Mouse (Mus musculus): Measurements from ENCODE around the gene Gpt2. TPM values are rescaled to one million over a fixed set of nuclear protein-coding genes. Genes with fewer than 3 reads are reported as not detected.

The Gpt2 gene
- polyA plus RNA-seq, 1 experiment: 27.6 TPM

DNA sequence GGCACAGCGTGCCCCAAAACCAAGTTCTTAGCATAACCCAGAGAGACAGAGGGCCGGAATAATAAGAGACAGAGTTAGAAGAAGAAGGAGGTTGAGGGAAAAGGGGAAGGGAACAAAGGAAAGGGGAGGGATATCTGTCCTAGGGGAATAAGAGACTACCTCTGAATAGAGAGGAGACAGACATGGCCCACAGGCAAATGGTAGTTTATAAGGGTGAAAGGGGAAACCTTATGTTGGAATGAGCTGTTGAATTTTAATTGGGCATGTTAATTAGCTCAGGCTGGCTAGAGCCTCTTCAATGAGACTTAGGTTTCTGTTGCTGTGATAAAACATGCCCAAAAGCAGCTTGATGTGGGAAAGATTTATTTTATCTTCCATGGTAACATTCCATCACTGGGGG is 39.1 kb upstream of the Gpt2 start:
- Histone ChIP-seq H3K36me3 (ENCODE audit: control insufficient read depth, insufficient read depth) (no peaks in the 10 kb centered on the region), H3ac (ENCODE audit: control insufficient read depth, insufficient read length, low read depth) (no peak overlapping the region), H3K4me3 (ENCODE audit: insufficient read depth, poor library complexity, severe bottlenecking) (no peak overlapping the region), H3K27me3 (ENCODE audit: control insufficient read depth, insufficient read depth, insufficient read length) (peaks cover 4% of the 10 kb centered on the region), H3K79me3 (ENCODE audit: low read depth) (no peaks in the 10 kb centered on the region), H3K79me2 (ENCODE audit: control insufficient read depth, insufficient read depth) (no peaks in the 10 kb centered on the region)
- no peak for TF ChIP-seq MYOD1 (IDR thresholded peaks at IDR 0.05; ENCODE audit: control insufficient read depth, insufficient read length, low read depth)
- TF ChIP-seq CEBPB (IDR thresholded peaks at IDR 0.05; ENCODE audit: low read depth): no peak
- no peak for TF ChIP-seq CTCF (IDR thresholded peaks at IDR 0.05; ENCODE audit: control insufficient read depth, insufficient read depth, insufficient read length)
- TF ChIP-seq FOSL1 (IDR thresholded peaks at IDR 0.05; ENCODE audit: insufficient read depth, low read length, poor library complexity, severe bottlenecking): no peak
- no peak for TF ChIP-seq MAX (IDR thresholded peaks at IDR 0.05)
- no peak for TF ChIP-seq MYOG (IDR thresholded peaks at IDR 0.05; ENCODE audit: control insufficient read depth, extremely low read depth, insufficient read length)
- no peak for TF ChIP-seq USF1 (IDR thresholded peaks at IDR 0.05; ENCODE audit: low read depth)

DNA sequence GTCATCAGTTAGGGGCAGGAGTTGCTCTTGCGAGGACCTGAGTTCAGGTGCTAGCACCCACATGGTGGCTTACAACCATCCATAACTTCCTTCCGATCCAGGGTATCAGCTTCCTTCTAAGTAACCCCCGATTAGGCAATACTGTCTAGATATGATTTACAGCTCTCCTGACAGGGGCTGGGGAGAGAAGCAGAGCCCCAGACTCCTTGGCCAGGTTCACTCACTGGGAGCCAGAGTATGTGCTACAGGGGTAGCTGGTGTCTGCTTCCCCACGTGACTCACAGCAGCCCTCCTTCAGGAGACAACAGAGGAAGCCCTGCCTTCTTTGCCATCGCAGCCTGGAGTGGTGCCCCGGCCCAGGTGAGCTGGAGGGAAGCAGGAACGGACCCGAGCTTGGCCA is 37.6 kb upstream of the Gpt2 start:
- Histone ChIP-seq H3K27me3 (ENCODE audit: control insufficient read depth, insufficient read depth, insufficient read length) (peaks cover 4% of the 10 kb centered on the region), H3K79me3 (ENCODE audit: low read depth) (no peaks in the 10 kb centered on the region), H3ac (ENCODE audit: control insufficient read depth, insufficient read length, low read depth) (no peak overlapping the region), H3K79me2 (ENCODE audit: control insufficient read depth, insufficient read depth) (no peaks in the 10 kb centered on the region), H3K36me3 (ENCODE audit: control insufficient read depth, insufficient read depth) (no peaks in the 10 kb centered on the region), H3K4me3 (ENCODE audit: insufficient read depth, poor library complexity, severe bottlenecking) (no peak overlapping the region)
- no peak for TF ChIP-seq MAX (IDR thresholded peaks at IDR 0.05)
- no peak for TF ChIP-seq USF1 (IDR thresholded peaks at IDR 0.05; ENCODE audit: low read depth)
- TF ChIP-seq MYOD1 (IDR thresholded peaks at IDR 0.05; ENCODE audit: control insufficient read depth, insufficient read length, low read depth): no peak
- no peak for TF ChIP-seq CTCF (IDR thresholded peaks at IDR 0.05; ENCODE audit: control insufficient read depth, insufficient read depth, insufficient read length)
- TF ChIP-seq MYOG (IDR thresholded peaks at IDR 0.05; ENCODE audit: control insufficient read depth, extremely low read depth, insufficient read length): no peak

GRCm38 (mm10) chr8:85456536-85456935 is 35.8 kb upstream of the Gpt2 start:
- no peak for TF ChIP-seq CEBPB (IDR thresholded peaks at IDR 0.05; ENCODE audit: low read depth)
- TF ChIP-seq MYOG (IDR thresholded peaks at IDR 0.05; ENCODE audit: control insufficient read depth, extremely low read depth, insufficient read length): no peak
- TF ChIP-seq FOSL1 (IDR thresholded peaks at IDR 0.05; ENCODE audit: insufficient read depth, low read length, poor library complexity, severe bottlenecking): no peak
- TF ChIP-seq MYOD1 (IDR thresholded peaks at IDR 0.05; ENCODE audit: control insufficient read depth, insufficient read length, low read depth): peak; percentile 55
- no peak for TF ChIP-seq MAX (IDR thresholded peaks at IDR 0.05)
- no peak for TF ChIP-seq USF1 (IDR thresholded peaks at IDR 0.05; ENCODE audit: low read depth)
- peak; percentile 45 for TF ChIP-seq CTCF (IDR thresholded peaks at IDR 0.05; ENCODE audit: control insufficient read depth, insufficient read depth, insufficient read length)
- no peaks in the 10 kb centered on the region for H3K79me2 ChIP-seq (ENCODE audit: control insufficient read depth, insufficient read depth)
- peaks cover 4% of the 10 kb centered on the region for H3K27me3 ChIP-seq (ENCODE audit: control insufficient read depth, insufficient read depth, insufficient read length)
- no peak overlapping the region for H3ac ChIP-seq (ENCODE audit: control insufficient read depth, insufficient read length, low read depth)
- H3K4me3 ChIP-seq (ENCODE audit: insufficient read depth, poor library complexity, severe bottlenecking): no peak overlapping the region
- no peaks in the 10 kb centered on the region for H3K36me3 ChIP-seq (ENCODE audit: control insufficient read depth, insufficient read depth)
- no peaks in the 10 kb centered on the region for H3K79me3 ChIP-seq (ENCODE audit: low read depth)

GRCm38 (mm10) chr8:85459582-85459981 is 32.8 kb upstream of the Gpt2 start:
- H3K79me3 ChIP-seq (ENCODE audit: low read depth): no peaks in the 10 kb centered on the region
- H3K27me3 ChIP-seq (ENCODE audit: control insufficient read depth, insufficient read depth, insufficient read length): peaks cover 4% of the 10 kb centered on the region
- no peaks in the 10 kb centered on the region for H3K36me3 ChIP-seq (ENCODE audit: control insufficient read depth, insufficient read depth)
- no peak overlapping the region for H3K4me3 ChIP-seq (ENCODE audit: insufficient read depth, poor library complexity, severe bottlenecking)
- H3ac ChIP-seq (ENCODE audit: control insufficient read depth, insufficient read length, low read depth): no peak overlapping the region
- TF ChIP-seq CEBPB (IDR thresholded peaks at IDR 0.05; ENCODE audit: low read depth): no peak
- no peak for TF ChIP-seq MYOG (IDR thresholded peaks at IDR 0.05; ENCODE audit: control insufficient read depth, extremely low read depth, insufficient read length)
- TF ChIP-seq MAX (IDR thresholded peaks at IDR 0.05): no peak
- TF ChIP-seq MYOD1 (IDR thresholded peaks at IDR 0.05; ENCODE audit: control insufficient read depth, insufficient read length, low read depth): no peak
- TF ChIP-seq FOSL1 (IDR thresholded peaks at IDR 0.05; ENCODE audit: insufficient read depth, low read length, poor library complexity, severe bottlenecking): no peak
- TF ChIP-seq CTCF (IDR thresholded peaks at IDR 0.05; ENCODE audit: control insufficient read depth, insufficient read depth, insufficient read length): no peak
- TF ChIP-seq USF1 (IDR thresholded peaks at IDR 0.05; ENCODE audit: low read depth): no peak
- no peaks in the 10 kb centered on the region for H3K79me2 ChIP-seq (ENCODE audit: control insufficient read depth, insufficient read depth)

DNA sequence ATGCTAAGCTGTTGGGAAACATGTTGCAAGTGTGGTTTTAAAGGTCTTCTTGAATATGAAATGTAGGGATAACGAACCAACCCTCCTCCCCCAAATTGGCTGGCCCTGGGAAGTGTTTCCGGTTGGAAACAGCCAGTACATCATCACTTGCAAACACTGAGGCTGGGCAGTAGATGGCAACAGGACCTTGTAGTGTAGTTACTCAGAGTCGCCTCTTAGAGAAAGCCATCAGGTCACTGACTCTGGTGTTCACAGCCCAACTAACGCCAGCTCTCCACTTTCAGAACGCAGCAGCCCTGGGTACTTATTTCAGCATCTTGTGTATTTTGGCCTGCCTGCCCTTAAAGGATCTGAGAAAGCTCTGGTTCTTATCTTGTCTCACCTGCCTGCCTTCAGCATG is 31.6 kb upstream of the Gpt2 start:
- H3K36me3 ChIP-seq (ENCODE audit: control insufficient read depth, insufficient read depth): no peaks in the 10 kb centered on the region
- H3K27me3 ChIP-seq (ENCODE audit: control insufficient read depth, insufficient read depth, insufficient read length): no peaks in the 10 kb centered on the region
- TF ChIP-seq MAX (IDR thresholded peaks at IDR 0.05): no peak
- TF ChIP-seq CTCF (IDR thresholded peaks at IDR 0.05; ENCODE audit: control insufficient read depth, insufficient read depth, insufficient read length): peak; percentile 49
- H3K79me2 ChIP-seq (ENCODE audit: control insufficient read depth, insufficient read depth): no peaks in the 10 kb centered on the region
- H3K4me3 ChIP-seq (ENCODE audit: insufficient read depth, poor library complexity, severe bottlenecking): no peak overlapping the region
- no peak overlapping the region for H3ac ChIP-seq (ENCODE audit: control insufficient read depth, insufficient read length, low read depth)
- no peaks in the 10 kb centered on the region for H3K79me3 ChIP-seq (ENCODE audit: low read depth)

DNA sequence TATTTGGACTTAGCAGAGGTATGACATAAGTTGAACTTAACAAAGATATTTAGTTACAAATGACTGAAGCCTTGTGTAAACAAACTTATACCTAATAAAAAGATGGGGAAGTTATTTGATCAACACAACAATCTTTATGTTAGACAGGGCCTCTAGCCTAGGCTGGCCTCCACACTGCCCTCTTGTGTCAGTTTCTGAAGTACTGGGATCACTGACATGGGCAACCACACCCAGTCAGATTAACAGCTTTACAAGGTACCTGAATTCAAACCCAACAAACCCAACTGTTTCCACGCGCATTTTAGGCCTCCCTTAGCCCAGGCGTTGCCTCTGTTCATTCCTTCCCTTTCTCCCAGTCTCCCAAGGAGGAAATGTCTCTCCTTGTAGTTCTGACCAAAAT is 31.0 kb upstream of the Gpt2 start:
- TF ChIP-seq CTCF (IDR thresholded peaks at IDR 0.05; ENCODE audit: control insufficient read depth, insufficient read depth, insufficient read length) (no peak), MAX (IDR thresholded peaks at IDR 0.05) (no peak), CEBPB (IDR thresholded peaks at IDR 0.05; ENCODE audit: low read depth) (no peak), MYOD1 (IDR thresholded peaks at IDR 0.05; ENCODE audit: control insufficient read depth, insufficient read length, low read depth) (no peak), USF1 (IDR thresholded peaks at IDR 0.05; ENCODE audit: low read depth) (no peak), MYOG (IDR thresholded peaks at IDR 0.05; ENCODE audit: control insufficient read depth, extremely low read depth, insufficient read length) (no peak), FOSL1 (IDR thresholded peaks at IDR 0.05; ENCODE audit: insufficient read depth, low read length, poor library complexity, severe bottlenecking) (no peak)
- H3K79me2 ChIP-seq (ENCODE audit: control insufficient read depth, insufficient read depth): no peaks in the 10 kb centered on the region
- no peaks in the 10 kb centered on the region for H3K27me3 ChIP-seq (ENCODE audit: control insufficient read depth, insufficient read depth, insufficient read length)
- no peaks in the 10 kb centered on the region for H3K36me3 ChIP-seq (ENCODE audit: control insufficient read depth, insufficient read depth)
- H3K79me3 ChIP-seq (ENCODE audit: low read depth): no peaks in the 10 kb centered on the region
- H3K4me3 ChIP-seq (ENCODE audit: insufficient read depth, poor library complexity, severe bottlenecking): no peak overlapping the region
- no peak overlapping the region for H3ac ChIP-seq (ENCODE audit: control insufficient read depth, insufficient read length, low read depth)

Measured in C2C12 (cell line).